Mouse (Mus musculus): ENCODE results near the gene Glt8d1. TPM values are rescaled to one million over a fixed set of nuclear protein-coding genes. Genes with fewer than 3 reads are reported as not detected.
A peak's percentile ranks its signal among the peaks of the same experiment; 100 is the strongest.

Glt8d1 gene
- 100 and 116 TPM in 2 replicates for polyA plus RNA-seq (2012; rRNA removed)

GRCm38 (mm10) chr14:31001307-31002205 lies at the start of gene Glt8d1, which contains the start of gene Spcs1:
Gene Glt8d1, plus strand, starts transcription at chr14:31001400.
Gene Spcs1, minus strand, starts transcription at chr14:31001672.
- DNase-seq (ENCODE audit: low read depth), result peak; percentile 92
- no peak for TF ChIP-seq CTCF (IDR thresholded peaks at IDR 0.05; ENCODE audit: borderline replicate concordance, extremely low read depth, insufficient read depth, insufficient read length)
- TF ChIP-seq POLR2A (IDR thresholded peaks at IDR 0.05; ENCODE audit: borderline replicate concordance, extremely low read depth, insufficient read depth, insufficient read length, poor library complexity, severe bottlenecking), result peak; percentile 61; the same call in 1 of the 2 replicates

GRCm38 (mm10) chr14:30958517-30958916 lies 42.7 kb upstream of the Glt8d1 start:
- no peak for TF ChIP-seq POLR2A (IDR thresholded peaks at IDR 0.05; ENCODE audit: borderline replicate concordance, extremely low read depth, insufficient read depth, insufficient read length, poor library complexity, severe bottlenecking)
- TF ChIP-seq CTCF (IDR thresholded peaks at IDR 0.05; ENCODE audit: borderline replicate concordance, extremely low read depth, insufficient read depth, insufficient read length), result no peak
- no peak for DNase-seq (ENCODE audit: low read depth)

GRCm38 (mm10) chr14:30959031-30959430 lies 42.2 kb upstream of the Glt8d1 start:
- no peak for TF ChIP-seq POLR2A (IDR thresholded peaks at IDR 0.05; ENCODE audit: borderline replicate concordance, extremely low read depth, insufficient read depth, insufficient read length, poor library complexity, severe bottlenecking)
- DNase-seq (ENCODE audit: low read depth), result no peak

- DNase-seq (ENCODE audit: low read depth), result no peak
- TF ChIP-seq CTCF (IDR thresholded peaks at IDR 0.05; ENCODE audit: borderline replicate concordance, extremely low read depth, insufficient read depth, insufficient read length), result no peak
- TF ChIP-seq POLR2A (IDR thresholded peaks at IDR 0.05; ENCODE audit: borderline replicate concordance, extremely low read depth, insufficient read depth, insufficient read length, poor library complexity, severe bottlenecking), result no peak
Measured at GRCm38 (mm10) chr14:30960366-30960765, 40.8 kb upstream of the Glt8d1 start.

DNA sequence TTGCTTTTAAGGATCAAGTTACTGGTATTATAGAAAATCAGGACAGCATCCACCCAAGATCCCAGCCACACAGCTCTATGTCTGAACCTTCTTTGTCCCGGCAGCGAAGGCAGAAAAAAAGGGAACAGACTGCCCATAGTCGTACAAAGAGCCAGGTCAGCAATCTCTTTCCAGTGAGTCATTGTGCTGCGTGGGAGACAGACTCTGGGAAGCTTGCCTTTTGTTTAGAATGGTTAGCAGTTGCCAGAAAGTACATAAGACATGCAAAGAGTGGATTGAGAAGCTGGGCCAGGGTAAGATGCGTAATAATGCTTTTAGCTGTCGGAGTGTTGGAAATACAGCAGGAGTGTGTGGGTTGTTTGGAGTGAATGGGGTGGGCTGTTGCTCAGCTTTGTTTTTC lies 27.0 kb upstream of the Glt8d1 start:
- DNase-seq (ENCODE audit: low read depth), result peak; percentile 73
- TF ChIP-seq POLR2A (IDR thresholded peaks at IDR 0.05; ENCODE audit: borderline replicate concordance, extremely low read depth, insufficient read depth, insufficient read length, poor library complexity, severe bottlenecking), result no peak
- no peak for TF ChIP-seq CTCF (IDR thresholded peaks at IDR 0.05; ENCODE audit: borderline replicate concordance, extremely low read depth, insufficient read depth, insufficient read length)

DNA sequence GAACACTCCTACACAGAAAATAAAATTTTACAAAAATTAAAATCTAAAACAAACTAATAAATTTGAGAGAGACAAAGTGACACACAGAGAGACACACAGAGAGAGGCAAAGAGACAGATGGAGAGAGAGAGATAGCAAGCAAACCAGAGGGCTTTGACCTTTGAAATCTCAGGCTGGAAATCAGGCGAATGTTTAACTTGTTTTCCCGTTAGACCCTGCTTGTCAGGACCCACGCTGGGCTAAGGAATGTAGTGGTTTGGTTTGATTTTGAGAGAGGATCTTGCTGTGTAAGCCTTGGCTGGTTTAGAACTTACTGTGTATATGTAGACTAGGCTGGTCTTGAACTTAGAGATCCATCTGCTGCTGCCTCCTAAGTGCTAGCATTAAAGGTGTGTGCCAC lies 25.0 kb upstream of the Glt8d1 start:
- TF ChIP-seq CTCF (IDR thresholded peaks at IDR 0.05; ENCODE audit: borderline replicate concordance, extremely low read depth, insufficient read depth, insufficient read length) (no peak), POLR2A (IDR thresholded peaks at IDR 0.05; ENCODE audit: borderline replicate concordance, extremely low read depth, insufficient read depth, insufficient read length, poor library complexity, severe bottlenecking) (no peak)

GRCm38 (mm10) chr14:30996417-30996816 lies 4.8 kb upstream of the Glt8d1 start:
- TF ChIP-seq POLR2A (IDR thresholded peaks at IDR 0.05; ENCODE audit: borderline replicate concordance, extremely low read depth, insufficient read depth, insufficient read length, poor library complexity, severe bottlenecking) (no peak), CTCF (IDR thresholded peaks at IDR 0.05; ENCODE audit: borderline replicate concordance, extremely low read depth, insufficient read depth, insufficient read length) (no peak)
- no peak for DNase-seq (ENCODE audit: low read depth)

More for the DNA sequence above, 25.0 kb upstream of the Glt8d1 start:
- DNase-seq (ENCODE audit: low read depth), result no peak

DNA sequence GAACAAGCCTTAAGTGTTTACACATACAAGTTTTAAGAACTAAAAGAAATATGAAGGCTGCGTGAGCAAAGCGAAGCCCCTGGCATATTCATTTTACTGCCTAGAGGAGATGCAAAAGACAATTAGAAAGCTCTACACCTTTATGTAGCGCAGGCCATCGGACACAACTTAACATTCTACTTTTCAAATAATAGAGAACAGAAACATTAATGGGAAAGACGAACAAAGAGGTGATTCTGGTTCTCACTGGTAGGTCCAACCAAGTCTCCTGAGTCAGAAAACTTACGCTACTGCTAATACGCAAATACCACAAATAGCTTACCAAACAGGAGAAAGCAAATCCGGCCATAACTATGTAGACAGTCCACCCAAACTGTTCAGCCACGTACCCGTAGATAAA lies 844 bp upstream of the Glt8d1 start:
- DNase-seq (ENCODE audit: low read depth), result no peak
- no peak for TF ChIP-seq CTCF (IDR thresholded peaks at IDR 0.05; ENCODE audit: borderline replicate concordance, extremely low read depth, insufficient read depth, insufficient read length)
- TF ChIP-seq POLR2A (IDR thresholded peaks at IDR 0.05; ENCODE audit: borderline replicate concordance, extremely low read depth, insufficient read depth, insufficient read length, poor library complexity, severe bottlenecking), result no peak

GRCm38 (mm10) chr14:31000816-31001306 lies 339 bp upstream of the Glt8d1 start:
- DNase-seq (ENCODE audit: low read depth), result no peak
- TF ChIP-seq CTCF (IDR thresholded peaks at IDR 0.05; ENCODE audit: borderline replicate concordance, extremely low read depth, insufficient read depth, insufficient read length) (peak; percentile 6; the same call in 1 of the 2 replicates), POLR2A (IDR thresholded peaks at IDR 0.05; ENCODE audit: borderline replicate concordance, extremely low read depth, insufficient read depth, insufficient read length, poor library complexity, severe bottlenecking) (no peak)

DNA sequence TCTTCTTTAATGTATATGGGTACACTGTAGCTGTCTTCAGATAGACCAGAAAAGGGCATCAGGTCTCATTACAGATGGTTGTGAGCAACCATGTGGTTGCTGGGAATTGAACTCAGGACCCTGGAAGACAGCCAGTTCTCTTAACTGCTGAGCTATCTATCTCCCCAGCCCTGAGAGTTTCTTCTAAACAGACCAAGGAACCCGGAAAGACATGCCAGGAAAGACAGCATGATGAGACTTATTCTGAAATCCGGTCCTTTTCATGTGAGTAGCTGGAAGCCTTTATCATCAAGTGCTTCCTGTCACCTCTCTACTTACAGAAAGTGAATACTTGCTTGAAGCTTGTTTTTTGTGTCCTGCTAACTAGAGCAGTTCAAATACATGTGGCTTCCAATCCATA lies 3.3 kb downstream of the Glt8d1 start:
- TF ChIP-seq CTCF (IDR thresholded peaks at IDR 0.05; ENCODE audit: borderline replicate concordance, extremely low read depth, insufficient read depth, insufficient read length) (no peak), POLR2A (IDR thresholded peaks at IDR 0.05; ENCODE audit: borderline replicate concordance, extremely low read depth, insufficient read depth, insufficient read length, poor library complexity, severe bottlenecking) (no peak)
- no peak for DNase-seq (ENCODE audit: low read depth)

- no peak for TF ChIP-seq POLR2A (IDR thresholded peaks at IDR 0.05; ENCODE audit: borderline replicate concordance, extremely low read depth, insufficient read depth, insufficient read length, poor library complexity, severe bottlenecking)
- no peak for TF ChIP-seq CTCF (IDR thresholded peaks at IDR 0.05; ENCODE audit: borderline replicate concordance, extremely low read depth, insufficient read depth, insufficient read length)
- DNase-seq (ENCODE audit: low read depth), result no peak
Measured at GRCm38 (mm10) chr14:31006779-31007178, 5.6 kb downstream of the Glt8d1 start.

DNA sequence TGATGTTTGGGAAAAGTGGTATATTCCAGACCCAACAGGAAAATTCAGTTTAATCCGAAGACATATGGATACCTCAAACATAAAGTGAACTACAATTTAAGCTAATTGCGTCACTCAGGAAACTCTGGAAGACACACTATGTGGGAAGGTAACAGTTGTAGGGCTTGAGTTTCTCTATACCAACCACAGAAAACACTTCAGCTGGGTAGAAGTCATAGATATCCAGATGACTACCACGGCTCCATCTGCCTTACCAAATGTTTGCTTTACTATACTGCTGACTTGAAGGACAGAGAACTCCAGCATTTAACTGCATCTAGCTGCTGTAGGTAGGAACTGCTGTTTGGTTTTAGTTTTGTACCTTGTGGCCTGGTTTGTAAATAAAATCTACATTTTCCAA lies 10.4 kb downstream of the Glt8d1 start:
- TF ChIP-seq POLR2A (IDR thresholded peaks at IDR 0.05; ENCODE audit: borderline replicate concordance, extremely low read depth, insufficient read depth, insufficient read length, poor library complexity, severe bottlenecking) (no peak), CTCF (IDR thresholded peaks at IDR 0.05; ENCODE audit: borderline replicate concordance, extremely low read depth, insufficient read depth, insufficient read length) (no peak)
- no peak for DNase-seq (ENCODE audit: low read depth)

Data from brain, embryonic 14.5 days (tissue).